Mouse (Mus musculus) cerebellum, adult 2 months (tissue): Measurements from ENCODE around the gene Gm3238. TPM values are rescaled to one million over a fixed set of nuclear protein-coding genes. Genes with fewer than 3 reads are reported as not detected.
A peak's percentile ranks its signal among the peaks of the same experiment; 100 is the strongest.
"Not testable (repeated sequence)": the region's sequence is repeated elsewhere in the genome, so short reads cannot be mapped to it uniquely, and the experiment has no call there.

Experiments used
- DNase-seq, 2 experiments: peaks; one replicate each; pipeline ENCODE4 v3.0.0; 2021
- H3K27ac ChIP-seq: fragments of 200-500 bp; 2 replicates; pipeline ENCODE4 v1.5.1; 2012; ENCODE audit warnings: low read length, control low read depth, inconsistent platforms; ENCODE audit not compliant: insufficient read depth
- H3K27me3 ChIP-seq: fragments of 200-500 bp; 2 replicates; pipeline ENCODE4 v1.6.1; 2012; ENCODE audit warnings: inconsistent platforms, mild to moderate bottlenecking, low read length, moderate library complexity; ENCODE audit not compliant: control insufficient read depth, insufficient read depth
- H3K4me1 ChIP-seq: fragments of 200-500 bp; 2 replicates; pipeline ENCODE4 v1.6.1; 2011; ENCODE audit warnings: low read length; ENCODE audit not compliant: control insufficient read depth, insufficient read depth
- H3K4me3 ChIP-seq: fragments of 200-500 bp; replicated peaks from 2 replicates; pipeline ENCODE3; 2011; ENCODE audit warnings: mild to moderate bottlenecking, low read depth, low read length, control low read depth; ENCODE audit not compliant: insufficient read depth
- CTCF ChIP-seq: fragments of 200-500 bp; IDR thresholded peaks from 2 replicates; pipeline ENCODE4 v1.5.1; 2011; ENCODE audit warnings: low read depth, mild to moderate bottlenecking, control low read depth, low read length, moderate library complexity, borderline replicate concordance; ENCODE audit not compliant: insufficient read depth
- POLR2A ChIP-seq: fragments of 200-500 bp; IDR thresholded peaks from 2 replicates; pipeline ENCODE4 v1.6.1; 2011; ENCODE audit warnings: low read length, control low read depth, borderline replicate concordance; ENCODE audit not compliant: insufficient read depth
- WGBS: fragments of 180-500 bp; shearing (Covaris S2); methylation state at CpG from one replicate; pipeline ENCODE4 v1.1.7; 2018; 5-methylcytosine and 5-hydroxymethylcytosine counted together
- polyA plus RNA-seq: library from polyadenylated mRNA; depleted of rRNA; stranded (reverse); fragments of >200 nt; gene quantifications from 2 replicates; pipeline ENCODE4 v1.2.3, GENCODE M21; 2012; rRNA removed

Gm3238 gene
- polyA plus RNA-seq: not detected in 2 replicates

DNA sequence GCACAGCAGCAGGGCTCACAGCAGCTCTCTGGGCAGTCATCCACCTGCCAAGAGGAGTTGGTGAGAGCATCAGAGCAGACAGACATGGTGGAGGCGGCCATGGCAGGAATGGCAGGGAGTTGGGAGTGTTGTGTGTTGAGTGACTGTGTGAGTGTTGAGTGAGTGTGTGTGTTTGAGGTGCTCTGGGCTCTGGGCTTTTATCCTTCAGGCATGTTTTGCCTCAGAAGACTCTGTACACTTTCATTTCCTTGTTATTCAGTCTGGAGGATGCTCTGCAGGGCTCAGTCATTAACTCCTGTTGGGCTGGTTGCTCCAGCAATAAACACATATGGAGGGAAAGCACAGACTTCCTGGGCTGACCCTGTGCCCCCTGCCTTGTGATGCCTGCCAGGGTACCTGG, at the start of gene Gm3238:
Gene Gm3238, minus strand, starts transcription at position 101 of the 400 bp plus-strand sequence.
- WGBS: no CpG with 5 or more reads among the region's 1 CpGs
- DNase-seq, H3K27me3 ChIP-seq, H3K4me1 ChIP-seq, H3K27ac ChIP-seq, H3K4me3 ChIP-seq: not testable (repeated sequence)

DNA sequence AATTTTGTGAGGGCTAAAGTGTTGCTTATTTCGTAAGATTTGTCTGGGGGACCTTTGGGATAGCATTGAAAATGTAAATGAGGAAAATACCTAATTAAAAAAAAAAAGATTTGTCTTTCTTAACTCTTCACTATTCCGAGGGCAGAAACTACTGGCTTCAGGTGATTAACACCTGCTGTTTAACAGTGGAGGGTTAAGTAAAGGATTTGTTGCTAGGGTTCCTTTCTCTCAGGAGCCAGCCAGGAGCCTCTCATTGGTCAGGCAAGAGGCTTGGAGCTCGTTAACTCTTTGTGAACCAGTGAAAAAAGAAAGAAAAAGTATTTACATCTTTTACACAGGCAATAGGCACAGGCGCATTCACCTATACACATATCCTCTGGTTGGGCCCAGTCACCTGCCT, 48.1 kb upstream of the Gm3238 start:
- Histone ChIP-seq H3K27me3 (no peaks in the 10 kb centered on the region), H3K27ac (no peak overlapping the region), H3K4me1 (no peaks in the 10 kb centered on the region), H3K4me3 (no peak overlapping the region)
- DNase-seq: no peak
- no peak for TF ChIP-seq POLR2A
- 53% methylated on average over 4 of the region's 4 CpGs for WGBS

DNA sequence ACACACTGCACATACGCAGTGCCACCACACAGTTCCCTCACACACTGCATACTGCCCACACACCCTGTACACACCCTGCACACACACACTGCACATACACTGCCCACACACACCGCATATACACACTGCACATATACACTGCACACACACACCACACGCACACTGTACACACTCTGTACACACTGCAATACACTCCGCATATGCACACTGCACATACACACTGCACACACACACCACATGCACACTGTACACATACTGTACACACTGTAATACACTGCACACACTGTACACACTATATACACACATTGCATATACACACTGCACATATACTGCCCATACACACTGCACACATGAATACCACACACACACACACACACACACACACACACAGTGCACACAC, 47.4 kb upstream of the Gm3238 start:
- 98% methylated on average over 4 of the region's 4 CpGs for WGBS
- no peaks in the 10 kb centered on the region for H3K27me3 ChIP-seq
- H3K4me1 ChIP-seq: no peaks in the 10 kb centered on the region
- DNase-seq: no peak
- H3K27ac ChIP-seq: no peak overlapping the region
- no peak overlapping the region for H3K4me3 ChIP-seq
- TF ChIP-seq POLR2A (no peak), CTCF (no peak)

DNA sequence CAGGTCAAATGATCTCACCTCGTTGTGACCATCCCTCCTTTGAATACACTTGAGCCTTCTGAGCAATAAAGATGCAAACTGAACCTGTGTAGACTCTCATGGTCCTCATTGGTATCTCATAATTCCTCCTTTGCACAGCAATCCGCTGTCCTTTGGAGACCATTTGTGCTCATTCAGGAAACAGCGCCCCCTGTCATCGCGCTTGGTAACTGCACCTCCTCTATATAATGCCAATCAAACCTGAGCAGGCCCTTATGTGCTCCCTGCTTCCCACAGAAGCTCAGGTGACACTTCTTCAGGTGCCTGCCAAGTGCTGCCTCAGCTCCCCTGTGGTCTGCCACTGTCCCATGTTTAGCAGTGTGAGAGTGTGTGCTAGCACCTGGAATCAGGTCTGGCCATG, 44.4 kb upstream of the Gm3238 start:
- no peak for DNase-seq
- Histone ChIP-seq H3K4me3 (no peak overlapping the region), H3K27ac (no peak overlapping the region), H3K4me1 (no peaks in the 10 kb centered on the region), H3K27me3 (no peaks in the 10 kb centered on the region)
- TF ChIP-seq CTCF (0 out of 2 replicates have a peak, but pooled peaks have one; percentile 5), POLR2A (no peak)
- 40% methylated on average over 5 of the region's 5 CpGs for WGBS

DNA sequence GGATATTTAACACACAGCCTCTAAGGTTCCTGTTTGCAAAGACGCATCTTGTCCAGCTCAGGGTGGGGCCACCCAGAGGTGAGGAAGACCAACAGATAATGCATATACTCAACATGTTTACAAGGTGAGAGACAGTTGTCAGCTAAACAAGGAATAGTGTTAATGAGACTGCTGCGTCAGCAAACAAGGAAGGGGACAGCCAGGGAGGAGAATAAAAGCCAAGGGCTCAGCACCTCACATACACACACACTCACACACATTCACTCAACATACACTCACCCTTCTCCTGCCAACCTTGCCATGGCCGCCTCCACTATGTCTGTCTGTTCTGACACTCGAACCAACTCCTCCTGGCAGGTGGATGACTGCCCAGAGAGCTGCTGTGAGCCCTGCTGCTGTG, 43.3 kb upstream of the Gm3238 start, which contains the start of gene Gm2696:
Gene Gm2696, plus strand, starts transcription at position 301 of the 400 bp plus-strand sequence.
- DNase-seq: no peak
- H3K4me1 ChIP-seq: no peaks in the 10 kb centered on the region
- no peaks in the 10 kb centered on the region for H3K27me3 ChIP-seq
- no peak within 1 kb of the TSS for H3K4me3 ChIP-seq
- TF ChIP-seq POLR2A (no peak), CTCF (no peak)
- 42% methylated on average over 4 of the region's 4 CpGs for WGBS
- H3K27ac ChIP-seq: no peak within 1 kb of the TSS

DNA sequence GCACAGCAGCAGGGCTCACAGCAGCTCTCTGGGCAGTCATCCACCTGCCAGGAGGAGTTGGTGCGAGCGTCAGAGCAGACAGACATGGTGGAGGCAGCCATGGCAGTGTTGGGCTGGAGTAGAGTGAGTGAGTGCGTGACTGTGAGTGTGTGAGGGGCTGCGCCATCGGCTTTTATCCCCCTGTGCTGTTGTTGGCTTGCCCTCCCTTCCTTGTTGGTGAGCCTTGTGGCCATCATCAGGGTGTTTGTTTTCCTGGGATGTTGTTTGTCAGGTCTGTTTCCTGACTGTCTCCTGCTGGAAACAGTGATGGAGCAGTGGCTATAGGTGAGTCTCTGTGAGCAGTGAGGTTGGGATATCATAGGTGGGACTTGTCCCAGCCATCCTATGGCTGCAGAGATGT, 40.6 kb upstream of the Gm3238 start, which contains the start of gene Gm9507:
Gene Gm9507, minus strand, starts transcription at position 101 of the 400 bp plus-strand sequence.
- Histone ChIP-seq H3K4me1 (no peaks in the 10 kb centered on the region), H3K4me3 (no peak within 1 kb of the TSS), H3K27ac (no peak within 1 kb of the TSS), H3K27me3 (no peaks in the 10 kb centered on the region)
- TF ChIP-seq POLR2A: no peak
- no peak for TF ChIP-seq CTCF
- no peak for DNase-seq
- WGBS: 59% methylated on average over 5 of the region's 5 CpGs

DNA sequence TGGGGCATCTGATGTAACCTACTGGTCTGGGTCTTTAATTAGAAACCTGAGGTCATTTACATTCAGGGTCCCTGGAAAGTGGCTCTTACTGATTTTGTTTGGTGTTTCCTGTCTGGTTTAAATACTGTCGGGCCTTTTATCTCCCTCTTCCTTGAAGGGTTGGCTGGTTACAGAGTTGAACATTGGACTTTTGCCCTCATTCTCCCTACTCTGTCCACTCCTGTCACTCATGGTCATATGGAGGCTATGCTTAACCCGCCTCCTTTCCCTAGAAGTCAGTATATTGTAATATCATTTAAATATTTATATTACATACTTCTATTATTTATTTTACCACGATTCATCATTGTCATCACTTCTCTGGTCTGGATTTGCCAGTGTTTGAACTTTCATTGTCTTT, 33.0 kb upstream of the Gm3238 start:
- Histone ChIP-seq H3K27ac (no peak overlapping the region), H3K27me3 (no peaks in the 10 kb centered on the region), H3K4me1 (no peaks in the 10 kb centered on the region), H3K4me3 (no peak overlapping the region)
- 75% methylated on average over 3 of the region's 3 CpGs for WGBS
- TF ChIP-seq CTCF: no peak
- no peak for TF ChIP-seq POLR2A
- DNase-seq: no peak

DNA sequence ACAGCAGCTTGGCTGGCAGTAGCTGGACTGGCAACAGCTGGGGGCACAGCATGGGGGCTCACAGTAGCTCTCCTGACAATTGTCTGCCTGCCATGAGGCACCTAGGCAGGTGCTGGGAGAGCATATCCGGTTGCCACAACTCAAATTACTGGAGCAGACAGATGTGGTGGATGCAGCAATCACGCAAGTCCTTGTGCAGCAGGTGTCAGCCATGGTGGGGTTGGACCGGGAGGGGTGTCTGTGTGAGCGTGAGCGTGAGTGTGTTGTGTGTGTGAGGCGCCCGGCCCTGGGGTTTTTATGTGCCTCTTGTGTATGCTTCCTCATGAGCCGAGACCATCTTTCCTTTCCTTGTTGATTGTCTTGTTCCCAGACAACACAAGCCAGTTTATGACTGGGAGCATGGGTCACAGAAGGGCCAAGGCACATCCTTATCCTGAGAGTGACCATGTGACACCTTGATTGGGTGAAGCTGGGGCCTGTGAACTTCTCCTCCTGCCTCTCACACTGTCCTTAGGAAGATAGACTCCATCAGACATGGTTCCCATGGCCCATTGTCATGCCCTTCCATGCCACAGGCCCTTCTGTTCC, 27.9 kb upstream of the Gm3238 start, which contains the start of gene Gm19668:
Gene Gm19668, minus strand, starts transcription at position 213 of the 588 bp plus-strand sequence.
- DNase-seq: no peak
- Histone ChIP-seq H3K4me1 (no peaks in the 10 kb centered on the region), H3K4me3 (no peak within 1 kb of the TSS), H3K27ac (no peak within 1 kb of the TSS), H3K27me3 (no peaks in the 10 kb centered on the region)
- TF ChIP-seq POLR2A (no peak), CTCF (no peak)
- WGBS: 64% methylated on average over 8 of the region's 8 CpGs

DNA sequence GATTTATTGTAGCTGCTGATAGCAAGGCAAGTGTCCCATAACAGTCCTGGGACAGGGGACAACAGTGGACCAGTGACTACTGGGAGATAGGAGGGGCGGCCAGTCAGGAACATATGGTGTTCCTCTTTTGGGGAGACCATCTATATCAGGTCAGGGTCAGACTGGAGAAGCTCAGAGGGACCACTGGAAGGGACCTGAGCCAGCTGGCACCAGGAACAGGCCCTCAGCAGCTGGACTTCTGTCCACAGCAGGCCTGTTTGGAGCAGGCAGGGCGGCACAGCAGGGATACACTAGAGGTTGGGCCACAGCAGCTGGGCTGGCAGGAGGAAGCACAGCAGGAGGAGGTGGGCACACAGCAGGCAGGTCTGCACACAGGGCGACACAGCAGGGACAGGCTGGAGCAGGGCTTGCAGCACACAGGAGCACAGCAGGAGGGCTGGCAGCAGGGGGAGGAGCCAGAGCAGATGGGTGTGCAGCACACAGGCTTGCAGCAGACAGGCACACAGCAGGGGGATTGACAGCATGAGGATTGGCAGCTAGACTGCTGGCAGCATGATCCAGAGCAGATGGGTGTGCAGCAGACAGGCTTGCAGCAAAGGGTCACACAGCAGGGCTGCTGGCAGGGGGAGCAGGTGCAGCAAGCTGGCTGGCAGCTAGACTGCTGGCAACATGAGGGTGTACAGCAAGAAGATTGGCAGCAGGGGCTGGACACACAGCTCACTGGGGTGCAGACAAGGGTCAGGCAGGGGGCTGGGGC, 27.2 kb upstream of the Gm3238 start:
- DNase-seq: peak in 1 of 2 experiments; percentile 23
- H3K4me3 ChIP-seq, H3K4me1 ChIP-seq, H3K27ac ChIP-seq, H3K27me3 ChIP-seq: not testable (repeated sequence)
- WGBS: 36% methylated on average over 3 of the region's 3 CpGs
